Mouse (Mus musculus) C2C12 (cell line): ENCODE data around the gene Rhbdd2.

Experiments used
- CEBPB ChIP-seq: IDR thresholded peaks from one replicate; pipeline ENCODE4 v1.6.1; 2011; ENCODE audit warnings: low read depth, mild to moderate bottlenecking, control low read depth, moderate library complexity
- CTCF ChIP-seq: IDR thresholded peaks from one replicate; pipeline ENCODE4 v1.5.1; 2011; ENCODE audit not compliant: control insufficient read depth, insufficient read depth, insufficient read length
- FOSL1 ChIP-seq: IDR thresholded peaks from one replicate; pipeline ENCODE4 v1.8.0; 2011; ENCODE audit warnings: mild to moderate bottlenecking, low read length; ENCODE audit not compliant: poor library complexity, insufficient read depth, severe bottlenecking
- MAX ChIP-seq: IDR thresholded peaks from one replicate; pipeline ENCODE4 v1.6.1; 2011; ENCODE audit warnings: mild to moderate bottlenecking, control low read depth
- MYOD1 ChIP-seq: IDR thresholded peaks from one replicate; pipeline ENCODE4 v1.6.1; 2011; ENCODE audit warnings: low read depth; ENCODE audit not compliant: control insufficient read depth, insufficient read length
- MYOG ChIP-seq: IDR thresholded peaks from one replicate; pipeline ENCODE4 v1.6.1; 2011; ENCODE audit not compliant: control insufficient read depth, insufficient read length; ENCODE audit errors: extremely low read depth
- USF1 ChIP-seq: IDR thresholded peaks from one replicate; pipeline ENCODE4 v1.6.1; 2011; ENCODE audit warnings: low read depth, mild to moderate bottlenecking, control low read depth, moderate library complexity

DNA sequence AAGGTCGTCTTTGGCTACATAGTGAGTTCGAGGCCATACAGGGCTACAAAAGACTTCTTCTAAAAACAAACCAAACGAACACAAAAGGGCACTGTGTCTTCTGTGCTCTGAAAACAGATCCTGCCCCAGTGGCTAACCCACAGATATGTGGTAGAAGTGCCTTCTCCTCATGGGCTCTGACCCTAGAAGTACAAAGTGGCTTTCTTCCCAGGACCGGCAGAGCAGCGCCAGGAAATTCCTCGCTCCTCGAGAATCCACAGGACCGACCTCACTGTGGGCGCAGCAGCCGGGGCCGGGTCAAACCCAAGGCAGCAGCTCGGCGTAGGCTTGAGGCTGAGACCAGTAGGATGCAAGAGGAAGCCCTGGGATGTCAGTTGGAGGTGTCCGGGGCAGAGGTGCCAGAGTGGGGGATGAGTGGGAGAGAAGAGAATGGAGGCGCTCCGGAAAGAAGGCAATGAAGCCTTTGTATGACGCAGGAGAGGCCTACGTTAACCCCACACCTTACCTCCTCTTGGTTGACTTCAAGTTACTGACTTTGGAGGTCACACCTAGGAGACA is 9.3 kb upstream of the Rhbdd2 start:
- no peak for TF ChIP-seq CTCF
- TF ChIP-seq MAX, result no peak
- no peak for TF ChIP-seq FOSL1
- TF ChIP-seq USF1, result no peak
- TF ChIP-seq CEBPB, result no peak
- TF ChIP-seq MYOG, result no peak
- no peak for TF ChIP-seq MYOD1
